Mouse (Mus musculus): Measurements from ENCODE around the gene Cldn7.
A peak's percentile ranks its signal among the peaks of the same experiment; 100 is the strongest.
"Not testable (repeated sequence)": the region's sequence is repeated elsewhere in the genome, so short reads cannot be mapped to it uniquely, and the experiment has no call there.

Cldn7 gene

GRCm38 (mm10) chr11:69992932-69993331, 28.4 kb downstream of the Cldn7 start:
- DNase-seq = no peak

DNA sequence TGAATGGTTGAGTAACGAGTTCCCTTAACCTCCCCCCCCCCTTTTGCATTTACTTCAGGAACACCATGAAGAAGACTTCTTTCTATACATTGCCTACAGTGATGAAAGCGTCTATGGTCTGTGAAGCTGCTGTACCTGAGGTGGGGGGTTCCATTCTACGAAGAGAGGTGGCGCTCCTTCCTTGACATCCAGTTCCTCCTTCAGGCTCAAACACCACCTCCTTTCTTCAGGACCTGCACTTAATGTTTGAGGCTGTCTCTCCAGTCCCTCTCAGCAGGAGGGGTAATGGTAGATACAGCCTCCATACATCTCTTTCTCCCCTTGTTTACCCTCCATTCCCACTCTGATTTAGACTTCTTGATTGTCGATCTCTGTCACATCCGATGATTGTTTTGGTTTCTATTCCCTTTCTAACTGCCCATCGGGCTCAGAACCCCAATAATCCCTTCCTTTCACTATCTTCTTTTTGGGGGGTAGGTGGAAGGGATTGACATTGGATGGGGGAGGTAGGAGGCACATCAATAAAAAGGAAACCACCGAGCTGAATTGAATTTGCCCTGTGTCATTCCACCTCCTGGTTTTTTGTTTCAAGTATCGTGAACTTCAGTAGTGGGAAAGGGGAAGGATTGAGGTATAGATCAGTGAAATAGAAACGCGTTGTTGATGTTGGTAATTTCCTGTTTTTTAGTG, 30.0 kb downstream of the Cldn7 start:
- DNase-seq = no peak

DNA sequence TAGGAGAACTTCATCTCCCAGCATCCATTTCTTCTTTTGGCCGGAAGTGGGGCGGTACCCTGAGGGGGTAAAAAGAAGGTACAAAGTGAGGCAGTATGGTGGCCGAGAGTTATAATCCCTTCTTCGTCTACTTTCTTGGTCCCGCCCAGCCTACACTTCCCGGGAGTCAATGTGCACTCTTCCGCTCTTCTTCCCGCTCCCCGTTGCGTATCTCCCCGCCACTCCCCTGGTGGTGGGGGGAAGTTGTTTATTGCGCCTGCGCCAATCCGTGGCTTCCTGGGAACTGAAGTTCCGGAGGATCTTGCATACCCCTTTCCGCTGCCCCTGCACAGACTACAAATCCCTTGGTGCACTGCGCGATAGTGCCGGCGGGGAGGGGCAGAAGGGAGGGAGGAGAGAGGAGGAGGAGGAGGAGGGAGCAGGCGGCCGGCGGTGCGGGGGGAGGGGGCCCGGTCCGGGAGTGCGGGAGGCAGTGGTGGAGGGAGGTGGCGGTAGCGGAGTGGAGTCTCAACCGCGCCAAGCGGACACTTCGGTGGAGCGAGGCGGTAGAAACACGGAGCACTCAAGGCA, 30.9 kb downstream of the Cldn7 start, which contains the start of gene Phf23:
TSS of gene Phf23 (plus strand) at position 387 of the 570 bp plus-strand sequence.
- peak; percentile 99 for DNase-seq

- no peak for DNase-seq
Observed at GRCm38 (mm10) chr11:69996161-69997061, 31.8 kb downstream of the Cldn7 start.

DNA sequence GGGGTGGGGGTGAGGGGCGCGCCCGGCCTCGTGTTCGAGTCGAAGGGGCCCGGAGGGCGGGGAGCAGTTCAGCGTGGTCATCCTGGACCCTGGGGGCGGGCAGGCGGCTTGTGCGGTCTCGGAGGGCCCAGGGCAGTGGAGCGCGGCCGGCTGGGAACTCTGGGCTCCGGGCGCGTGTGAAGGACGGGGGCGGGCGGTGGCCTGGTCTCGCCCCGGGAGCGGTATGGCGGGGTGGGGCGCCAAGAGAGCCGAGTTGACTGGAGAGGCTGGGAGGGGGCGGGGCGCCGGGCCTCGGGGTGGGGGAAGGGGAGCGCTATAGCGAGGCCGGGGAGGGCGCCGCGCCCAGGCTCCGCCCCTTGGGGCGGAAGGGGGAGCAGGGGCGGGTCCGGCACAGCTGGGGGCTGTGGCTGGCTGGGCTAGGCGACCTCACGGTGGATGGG, 32.5 kb downstream of the Cldn7 start:
- DNase-seq = peak; percentile 84

DNA sequence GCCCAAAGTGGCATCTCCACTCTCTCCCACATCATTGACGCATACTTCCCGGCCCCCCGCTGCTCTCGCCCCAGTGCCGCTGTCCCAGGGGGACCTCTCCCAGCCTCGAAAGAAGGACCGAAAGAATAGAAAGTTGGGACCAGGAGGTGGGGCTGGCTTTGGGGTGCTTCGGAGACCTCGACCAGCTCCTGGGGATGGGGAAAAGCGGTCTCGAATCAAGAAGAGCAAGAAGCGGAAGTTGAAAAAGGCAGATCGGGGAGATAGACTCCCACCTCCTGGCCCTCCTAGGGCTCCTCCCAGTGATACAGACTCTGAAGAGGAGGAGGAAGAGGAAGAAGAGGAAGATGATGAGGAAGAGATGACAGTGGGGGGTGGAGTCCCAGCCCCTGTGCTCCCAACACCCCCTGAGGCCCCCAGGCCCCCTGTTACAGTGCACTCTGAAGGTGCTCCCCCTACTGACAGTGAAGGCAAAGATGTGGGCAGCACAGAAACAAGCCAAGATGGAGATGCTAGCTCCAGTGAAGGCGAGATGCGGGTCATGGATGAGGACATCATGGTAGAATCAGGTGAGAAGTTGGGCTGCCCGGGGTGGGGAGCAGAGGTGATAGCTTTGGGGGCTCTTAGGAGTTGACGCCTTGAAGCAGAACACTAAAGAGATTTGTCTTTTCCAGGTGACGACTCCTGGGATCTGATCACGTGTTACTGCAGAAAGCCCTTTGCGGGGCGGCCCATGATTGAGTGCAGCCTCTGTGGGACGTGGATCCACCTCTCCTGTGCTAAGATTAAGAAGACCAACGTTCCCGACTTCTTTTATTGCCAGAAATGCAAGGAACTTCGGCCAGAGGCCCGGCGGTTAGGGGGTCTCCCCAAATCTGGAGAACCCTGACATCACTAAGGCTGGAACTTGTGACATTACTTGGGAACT, 34.2 kb downstream of the Cldn7 start:
- DNase-seq = no peak

- DNase-seq = no peak
Observed at GRCm38 (mm10) chr11:69999666-70000065, 35.1 kb downstream of the Cldn7 start.

GRCm38 (mm10) chr11:70000396-70000898, 35.9 kb downstream of the Cldn7 start, which contains the start of gene Dvl2:
Gene Dvl2, plus strand, starts transcription at chr11:70000595.
- DNase-seq = peak; percentile 97

GRCm38 (mm10) chr11:70001159-70001558, 36.6 kb downstream of the Cldn7 start:
- DNase-seq = no peak

GRCm38 (mm10) chr11:70001865-70002264, 37.3 kb downstream of the Cldn7 start:
- no peak for DNase-seq

- no peak for DNase-seq
Observed at GRCm38 (mm10) chr11:70002471-70002870, 37.9 kb downstream of the Cldn7 start.

DNA sequence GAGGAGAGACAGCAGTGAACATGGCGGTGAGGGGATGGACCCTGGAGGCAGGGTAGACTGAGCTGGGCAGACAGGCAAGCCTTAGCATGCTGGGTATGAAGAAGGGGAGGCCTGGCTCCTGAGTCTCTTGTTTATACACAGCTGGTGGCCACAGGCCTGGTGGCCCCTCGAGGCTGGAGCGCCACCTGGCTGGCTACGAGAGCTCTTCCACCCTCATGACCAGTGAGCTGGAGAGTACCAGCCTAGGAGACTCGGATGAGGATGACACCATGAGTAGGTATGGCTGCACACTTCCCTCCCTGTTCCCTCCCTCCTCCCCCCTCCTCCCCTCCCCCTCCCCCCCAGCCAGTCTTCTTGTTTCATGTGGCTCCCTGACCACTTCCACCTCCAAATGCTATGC, 40.9 kb downstream of the Cldn7 start:
- no peak for DNase-seq

GRCm38 (mm10) chr11:70010033-70010432, 45.5 kb downstream of the Cldn7 start:
- DNase-seq = no peak

GRCm38 (mm10) chr11:70010548-70010947, 46.0 kb downstream of the Cldn7 start:
- no peak for DNase-seq

DNA sequence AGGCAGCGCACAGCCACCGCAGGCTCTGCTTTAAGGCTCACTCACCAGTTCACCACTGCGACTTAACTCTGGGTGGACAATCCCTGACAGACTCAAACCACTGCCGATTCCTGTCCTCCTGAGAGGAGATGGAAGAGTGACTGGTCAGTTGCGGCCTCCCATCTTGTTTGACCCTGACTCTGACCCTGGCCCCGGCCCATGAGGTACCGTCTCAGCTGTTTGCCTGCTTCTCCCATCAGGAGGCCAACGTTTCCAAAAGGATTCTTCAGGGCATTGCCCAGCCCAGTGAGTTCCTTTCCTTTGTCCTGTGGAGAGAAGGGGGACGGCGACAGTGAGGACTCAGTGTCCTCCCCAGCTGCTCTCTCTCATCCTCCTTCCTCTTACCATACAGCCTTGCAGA, 46.4 kb downstream of the Cldn7 start:
- no peak for DNase-seq

DNA sequence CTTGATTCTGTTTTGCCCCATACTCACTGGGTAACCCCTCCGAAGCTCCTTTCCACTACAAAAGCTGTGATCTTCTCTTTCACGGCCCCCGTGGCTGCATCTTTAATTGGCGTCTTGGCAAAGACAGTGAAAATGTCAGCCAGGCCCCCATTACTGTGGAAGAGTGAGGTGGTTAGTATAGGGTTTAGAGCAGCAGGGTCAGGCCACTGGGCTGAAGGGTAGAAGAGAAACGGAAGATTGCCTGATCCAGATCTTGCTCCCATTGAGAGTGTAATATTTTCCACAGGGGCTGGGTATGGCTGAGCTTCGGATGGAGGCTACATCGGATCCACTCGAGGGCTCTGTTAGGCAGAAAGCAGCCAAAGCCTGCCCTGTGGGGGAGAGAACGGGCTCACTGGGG, 48.4 kb downstream of the Cldn7 start:
- no peak for DNase-seq

- no peak for DNase-seq
Observed at GRCm38 (mm10) chr11:70013408-70013807, 48.8 kb downstream of the Cldn7 start.

DNA sequence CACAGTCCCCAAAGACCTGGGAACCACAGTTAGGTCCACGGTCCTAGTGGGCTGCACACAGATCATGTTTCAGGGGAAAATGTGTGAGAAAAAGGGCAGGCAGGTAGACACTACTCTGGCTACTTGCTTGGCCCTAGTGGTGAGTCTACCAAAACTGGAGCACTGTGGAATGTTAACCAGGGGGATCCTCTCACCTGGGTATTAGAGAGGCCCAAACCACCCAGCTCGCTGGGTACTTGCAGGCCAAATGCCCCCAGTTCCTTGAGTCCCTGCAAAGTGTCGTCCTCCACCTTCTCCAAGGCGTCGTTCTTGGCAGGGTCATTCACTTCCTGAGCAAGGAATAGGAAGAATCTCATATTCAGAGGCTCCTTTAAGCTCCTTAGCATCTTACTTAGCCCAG, 49.5 kb downstream of the Cldn7 start:
- DNase-seq = no peak

DNA sequence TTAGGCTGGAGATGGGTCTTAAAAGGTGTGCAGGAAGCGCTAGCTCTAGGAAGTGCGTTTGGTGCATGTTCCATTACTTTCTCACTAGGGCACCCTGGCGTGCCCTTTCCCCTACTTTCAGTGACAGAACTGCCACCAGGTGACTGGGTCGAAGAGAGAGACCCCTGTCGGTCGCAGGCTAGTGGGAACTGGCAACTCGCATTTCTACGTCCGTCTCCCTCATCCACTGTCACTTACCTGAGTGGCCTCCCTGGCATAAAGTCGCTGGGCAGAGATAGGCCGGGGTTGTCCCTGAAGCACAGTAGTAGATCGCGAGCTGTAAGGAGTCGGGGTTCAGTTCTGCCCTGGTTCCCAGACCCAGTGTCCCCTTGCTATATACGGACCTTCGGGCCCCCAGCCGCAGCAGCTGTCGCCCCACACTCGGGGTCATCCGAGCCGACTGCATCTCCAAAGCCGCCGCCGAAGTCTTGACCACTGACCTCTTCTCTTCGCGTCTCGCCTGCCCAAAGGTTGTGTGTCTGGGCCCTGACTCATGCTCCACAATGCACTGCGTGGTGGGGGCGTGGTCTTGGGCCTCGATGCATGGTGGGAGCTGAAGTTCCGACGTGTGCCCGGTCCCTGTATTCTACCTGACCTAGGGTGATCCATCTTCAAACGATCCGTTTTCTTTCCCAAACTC, 50.4 kb downstream of the Cldn7 start, which contains the start of gene Acadvl:
TSS of gene Acadvl (minus strand) at position 532 of the 679 bp plus-strand sequence.
- peak; percentile 92 for DNase-seq

GRCm38 (mm10) chr11:70015677-70016076, 51.1 kb downstream of the Cldn7 start:
- DNase-seq = no peak

DNA sequence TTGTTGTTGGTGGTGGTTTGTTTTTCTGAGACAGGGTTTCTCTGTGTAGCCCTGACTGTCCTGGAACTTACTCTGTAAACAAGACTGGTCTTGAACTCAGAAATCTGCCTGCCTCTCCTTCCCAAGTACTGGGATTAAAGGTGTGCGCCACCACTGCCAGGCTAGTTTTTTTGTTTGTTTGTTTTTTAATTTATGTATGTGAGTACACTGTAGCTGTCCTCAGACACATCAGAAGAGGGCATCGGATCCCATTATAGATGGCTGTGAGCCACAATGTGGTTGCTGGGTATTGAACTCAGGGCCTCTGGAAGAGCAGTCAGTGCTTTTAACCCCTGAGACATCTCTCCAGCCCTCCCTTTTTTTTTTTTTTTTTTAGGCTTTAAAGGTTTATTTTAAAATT, 51.6 kb downstream of the Cldn7 start:
- DNase-seq = not testable (repeated sequence)

Data from layer of hippocampus, adult 9-11 months (tissue).